Mouse (Mus musculus): Measurements from ENCODE around the gene Rps3.

- TF ChIP-seq CTCF (IDR thresholded peaks at IDR 0.05; ENCODE audit: low read depth) (no peak), EP300 (IDR thresholded peaks at IDR 0.05; ENCODE audit: low read depth) (no peak)
Measured at GRCm38 (mm10) chr7:99458849-99459248, 24.7 kb downstream of the Rps3 start.

Data from liver, embryonic 14.5 days (tissue).